Mouse (Mus musculus) thymus, postnatal 25 days (tissue): Measurements from ENCODE around the gene Dhrs2.

Experiments
- DNase-seq: peaks from one replicate; pipeline ENCODE4 v3.0.0; 2022

Dhrs2 gene

GRCm38 (mm10) chr14:55253580-55253979 lies 31.8 kb downstream of the Dhrs2 start:
- no peak for DNase-seq

- DNase-seq = no peak
Measured at GRCm38 (mm10) chr14:55255443-55255842, 33.6 kb downstream of the Dhrs2 start.

GRCm38 (mm10) chr14:55271158-55271557 lies 49.4 kb downstream of the Dhrs2 start:
- peak; percentile 30 for DNase-seq

- DNase-seq = no peak
Measured at GRCm38 (mm10) chr14:55273023-55273422, 51.2 kb downstream of the Dhrs2 start.

GRCm38 (mm10) chr14:55274810-55275209 lies 53.0 kb downstream of the Dhrs2 start:
- no peak for DNase-seq

- no peak for DNase-seq
Measured at GRCm38 (mm10) chr14:55279322-55280069, 57.7 kb downstream of the Dhrs2 start.
